Mouse (Mus musculus): ENCODE measurements at regions not wholly inside any gene's neighbourhood (a gene's known extent, or its start where the extent isn't known, plus 50 kb on each side); places are given as distances from the start of the nearest gene placed in this dataset.

- TF ChIP-seq CTCF (IDR thresholded peaks at IDR 0.05; ENCODE audit: low read depth, low read length), result no peak
- no peak for TF ChIP-seq POLR2A (IDR thresholded peaks at IDR 0.05; ENCODE audit: insufficient read depth, low read length)
Observed at GRCm38 (mm10) chr1:9442937-9443336, 1971.0 kb upstream of the A830018L16Rik start.

All from ES-Bruce4 (cell line).